Mouse (Mus musculus) hindbrain, embryonic 11.5 days (tissue): ENCODE results near the gene BC030499. TPM values are rescaled to one million over a fixed set of nuclear protein-coding genes. Genes with fewer than 3 reads are reported as not detected.

Source experiments
- ATAC-seq: fragments of 200-750 bp; cut with Nextera tagmentation; 2 replicates; pipeline ENCODE4 v1.8.0; 2017; ENCODE audit warnings: mild to moderate bottlenecking, moderate TSS enrichment, moderate library complexity; ENCODE audit not compliant: low FRiP score
- DNase-seq: peaks from one replicate; pipeline ENCODE4 v3.0.0-alpha.2; 2015; ENCODE audit warnings: low spot score
- H3K27ac ChIP-seq: fragments of 300-500 bp; sonication (generic); 2 replicates; pipeline ENCODE4 v1.5.1; 2014; ENCODE audit warnings: mild to moderate bottlenecking, low read depth, low read length
- H3K27me3 ChIP-seq: fragments of 300-500 bp; sonication (generic); 2 replicates; pipeline ENCODE4 v1.6.1; 2014; ENCODE audit warnings: mild to moderate bottlenecking, low read length, moderate library complexity, mixed read lengths; ENCODE audit not compliant: control insufficient read depth, insufficient read depth
- H3K36me3 ChIP-seq: fragments of 300-500 bp; sonication (generic); 2 replicates; pipeline ENCODE4 v1.6.1; 2014; ENCODE audit warnings: mild to moderate bottlenecking, low read length, moderate library complexity, mixed read lengths; ENCODE audit not compliant: control insufficient read depth, insufficient read depth
- H3K4me1 ChIP-seq: fragments of 300-500 bp; sonication (generic); replicated peaks from 2 replicates; pipeline ENCODE4 v1.6.1; 2014; ENCODE audit warnings: low read length, mixed read lengths; ENCODE audit not compliant: control insufficient read depth, insufficient read depth
- H3K4me2 ChIP-seq: fragments of 300-500 bp; sonication (generic); replicated peaks from 2 replicates; pipeline ENCODE4 v1.6.1; 2014; ENCODE audit warnings: mild to moderate bottlenecking, low read depth, low read length
- H3K4me3 ChIP-seq: fragments of 300-500 bp; sonication (generic); 2 replicates; pipeline ENCODE4 v1.5.1; 2014; ENCODE audit warnings: low read depth, low read length
- H3K9ac ChIP-seq: fragments of 300-500 bp; sonication (generic); 2 replicates; pipeline ENCODE4 v1.6.1; 2014; ENCODE audit warnings: low read depth, low read length
- H3K9me3 ChIP-seq: fragments of 300-500 bp; sonication (generic); 2 replicates; pipeline ENCODE4 v1.6.1; 2016; ENCODE audit warnings: low read length; ENCODE audit not compliant: control insufficient read depth
- WGBS: fragments of 180-500 bp; shearing (Covaris S2); extraction: QIAGEN DNeasy Blood & Tissue Kit; methylation state at CpG from one replicate; pipeline ENCODE4 v1.1.7; 2014; 5-methylcytosine and 5-hydroxymethylcytosine counted together
- polyA plus RNA-seq: library from polyadenylated mRNA; unstranded; fragments of >200 nt; fragmentation: Nextera tagmentation; extraction: Ambion mirVana; gene quantifications from 2 replicates; pipeline ENCODE4 v1.2.1, GENCODE M21; 2014

BC030499 gene
- 0.11 and 0.20 TPM in 2 replicates for polyA plus RNA-seq

DNA sequence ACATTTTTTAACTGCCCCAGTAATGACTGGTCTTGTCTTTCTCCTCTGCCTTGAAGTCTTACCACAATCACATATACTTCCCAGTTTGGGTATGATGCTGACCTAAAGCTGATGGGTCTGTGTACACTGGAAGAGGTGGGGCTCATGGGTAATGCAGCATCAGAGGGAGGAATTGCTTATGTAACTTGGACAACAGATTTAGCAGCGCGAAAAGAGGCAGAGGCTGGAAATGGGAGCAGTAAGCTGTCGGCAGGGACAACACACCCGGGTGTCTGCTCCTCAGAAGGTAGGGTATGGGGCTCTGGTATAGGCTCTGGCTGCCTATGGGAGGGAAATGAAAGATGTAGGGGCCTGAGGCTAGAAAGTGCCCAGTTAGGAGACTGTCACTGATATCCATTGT lies at the start of gene BC030499:
Gene BC030499, plus strand, starts transcription at position 188 of the 400 bp plus-strand sequence.
- Histone ChIP-seq H3K4me2 (no peak within 1 kb of the TSS), H3K4me1 (no peaks in the 10 kb centered on the region), H3K27ac (no peak within 1 kb of the TSS), H3K4me3 (no peak within 1 kb of the TSS), H3K36me3 (peaks cover 20% of the 10 kb centered on the region; the same call in 1 of the 2 replicates), H3K9ac (no peak within 1 kb of the TSS), H3K27me3 (no peaks in the 10 kb centered on the region), H3K9me3 (no peaks in the 10 kb centered on the region)
- WGBS = 95% methylated on average over 4 of the region's 4 CpGs
- ATAC-seq (no peak), DNase-seq (no peak)

GRCm38 (mm10) chr11:78245261-78245626 lies 45.4 kb upstream of the BC030499 start:
- Histone ChIP-seq H3K9me3 (no peaks in the 10 kb centered on the region), H3K4me2 (peak overlapping the region; percentile 42), H3K4me3 (peak overlapping the region; percentile 99), H3K27me3 (no peaks in the 10 kb centered on the region), H3K27ac (peak overlapping the region; percentile 86; the same call in 1 of the 2 replicates), H3K9ac (peak overlapping the region; percentile 96), H3K36me3 (no peaks in the 10 kb centered on the region), H3K4me1 (peaks cover 3% of the 10 kb centered on the region; the same call in 1 of the 2 replicates)
- DNase-seq (no peak), ATAC-seq (no peak)
- WGBS = 2% methylated on average over 19 of the region's 19 CpGs

- peak within 1 kb of the TSS; percentile 96 for H3K9ac ChIP-seq
- H3K27ac ChIP-seq = peak within 1 kb of the TSS; percentile 86
- H3K4me2 ChIP-seq = peak within 1 kb of the TSS; percentile 42
- no peaks in the 10 kb centered on the region for H3K36me3 ChIP-seq
- H3K9me3 ChIP-seq = no peaks in the 10 kb centered on the region
- DNase-seq (peak; percentile 94), ATAC-seq (peak; percentile 97)
- WGBS = under 1% methylated on average over 50 of the region's 50 CpGs
- H3K27me3 ChIP-seq = no peaks in the 10 kb centered on the region
- peak within 1 kb of the TSS; percentile 99 for H3K4me3 ChIP-seq
- H3K4me1 ChIP-seq = peaks cover 3% of the 10 kb centered on the region; the same call in 1 of the 2 replicates
Observed at GRCm38 (mm10) chr11:78245627-78246317, 44.9 kb upstream of the BC030499 start, which contains the start of the genes Sdf2 and Supt6. Sdf2 (plus strand) TSS chr11:78245746. Supt6 (minus strand) TSS chr11:78245987.

DNA sequence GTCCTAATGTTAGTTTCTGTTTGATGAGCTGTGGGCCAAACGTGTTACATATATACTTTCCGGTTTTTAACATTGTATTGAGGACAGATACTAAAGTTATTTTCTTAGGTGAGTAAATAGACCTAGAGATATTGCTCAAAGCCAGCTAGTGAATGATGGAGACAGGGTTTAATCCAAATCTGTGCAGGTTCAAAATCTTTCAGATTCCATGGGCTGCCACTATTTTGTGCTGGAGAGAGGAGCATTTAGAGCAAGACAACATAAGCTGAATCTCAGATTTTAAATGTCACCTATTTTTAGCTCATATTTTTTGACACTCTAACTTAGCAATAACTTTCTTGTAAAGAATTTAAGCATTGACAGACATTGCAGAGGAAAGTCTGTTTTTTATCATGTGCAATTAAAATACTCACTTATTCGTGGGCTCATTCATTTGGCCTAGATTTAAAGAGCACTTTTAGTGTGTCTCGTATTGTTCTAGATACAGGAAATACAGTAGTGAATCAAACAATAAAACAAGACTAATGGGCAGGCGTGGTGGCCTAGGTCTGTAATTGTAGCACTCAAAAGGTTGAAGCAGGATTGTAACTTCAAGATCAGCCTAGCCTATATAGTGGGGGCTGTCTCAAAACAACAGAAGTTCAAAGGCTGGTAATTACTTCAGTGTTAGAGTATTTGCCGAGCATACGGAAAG lies 44.2 kb upstream of the BC030499 start:
- ATAC-seq (no peak), DNase-seq (no peak)
- no peaks in the 10 kb centered on the region for H3K27me3 ChIP-seq
- no peak overlapping the region; the same call in 1 of the 2 replicates for H3K9ac ChIP-seq
- peaks cover 3% of the 10 kb centered on the region; the same call in 1 of the 2 replicates for H3K4me1 ChIP-seq
- no peaks in the 10 kb centered on the region for H3K9me3 ChIP-seq
- H3K27ac ChIP-seq = peak overlapping the region; percentile 86; the same call in 1 of the 2 replicates
- H3K36me3 ChIP-seq = no peaks in the 10 kb centered on the region
- WGBS = 54% methylated on average over 7 of the region's 7 CpGs
- peak overlapping the region; percentile 99 for H3K4me3 ChIP-seq
- peak overlapping the region; percentile 42 for H3K4me2 ChIP-seq

DNA sequence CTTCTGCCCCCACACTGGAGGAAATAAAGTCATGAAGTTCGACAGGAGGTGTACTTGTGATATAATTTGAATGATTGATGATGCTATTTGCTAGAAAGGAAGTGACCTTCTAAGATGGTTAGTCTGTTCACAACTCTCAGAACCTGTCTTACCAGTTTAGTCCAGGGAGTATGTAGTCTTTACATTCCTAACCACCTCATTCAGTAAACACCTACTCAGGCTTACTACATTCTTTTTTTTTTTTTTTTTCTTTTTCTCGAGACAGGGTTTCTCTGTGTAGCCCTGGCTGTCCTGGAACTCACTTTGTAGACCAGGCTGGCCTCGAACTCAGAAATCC lies 43.7 kb upstream of the BC030499 start:
- no peak for DNase-seq
- WGBS = 70% methylated on average over 3 of the region's 3 CpGs
- Histone ChIP-seq H3K9ac (no peak overlapping the region), H3K27me3 (no peaks in the 10 kb centered on the region), H3K9me3 (no peaks in the 10 kb centered on the region), H3K36me3 (no peaks in the 10 kb centered on the region), H3K27ac (no peak overlapping the region), H3K4me3 (peak overlapping the region; percentile 99; the same call in 1 of the 2 replicates), H3K4me2 (peak overlapping the region; percentile 42; the same call in 1 of the 2 replicates), H3K4me1 (peaks cover 3% of the 10 kb centered on the region; the same call in 1 of the 2 replicates)
- ATAC-seq = no peak

DNA sequence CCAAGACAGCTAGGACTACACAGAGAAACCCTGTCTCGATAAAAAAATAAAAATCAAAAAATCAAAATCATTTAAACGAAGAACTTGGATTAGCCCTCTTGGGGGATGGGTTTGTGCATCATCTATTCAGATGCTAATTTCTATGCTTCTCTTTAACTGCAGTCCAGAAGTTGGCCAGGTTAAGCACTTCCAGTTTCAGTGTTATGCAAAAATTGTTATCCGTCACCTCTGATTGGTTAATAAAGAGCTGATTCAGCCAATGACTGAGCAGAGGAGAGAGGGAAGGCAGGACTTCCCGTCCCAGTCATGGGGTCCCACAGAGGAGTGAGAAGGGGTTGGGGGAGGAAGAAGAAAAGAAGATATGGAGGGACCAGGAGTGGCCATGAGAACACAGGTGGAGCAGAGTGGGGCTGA lies 42.9 kb upstream of the BC030499 start:
- Histone ChIP-seq H3K27ac (no peak overlapping the region), H3K4me2 (peak overlapping the region; percentile 6; the same call in 1 of the 2 replicates), H3K9ac (no peak overlapping the region), H3K4me3 (no peak overlapping the region), H3K27me3 (no peaks in the 10 kb centered on the region), H3K4me1 (peaks cover 3% of the 10 kb centered on the region; the same call in 1 of the 2 replicates), H3K9me3 (no peaks in the 10 kb centered on the region), H3K36me3 (peaks cover 5% of the 10 kb centered on the region; the same call in 1 of the 2 replicates)
- WGBS = 65% methylated on average over 4 of the region's 4 CpGs
- ATAC-seq (no peak), DNase-seq (no peak)

- WGBS = 100% methylated on average over 1 of the region's 1 CpGs
- H3K4me1 ChIP-seq = no peaks in the 10 kb centered on the region
- DNase-seq = no peak
- ATAC-seq = no peak
- H3K4me3 ChIP-seq = no peak overlapping the region
- H3K27ac ChIP-seq = no peak overlapping the region
- H3K36me3 ChIP-seq = peaks cover 8% of the 10 kb centered on the region
- no peak overlapping the region for H3K9ac ChIP-seq
- no peaks in the 10 kb centered on the region for H3K9me3 ChIP-seq
- no peak overlapping the region for H3K4me2 ChIP-seq
- 0 out of 2 replicates have a peak, but pooled peaks cover 2% of the 10 kb centered on the region for H3K27me3 ChIP-seq
Observed at GRCm38 (mm10) chr11:78256618-78257017, 34.0 kb upstream of the BC030499 start.

DNA sequence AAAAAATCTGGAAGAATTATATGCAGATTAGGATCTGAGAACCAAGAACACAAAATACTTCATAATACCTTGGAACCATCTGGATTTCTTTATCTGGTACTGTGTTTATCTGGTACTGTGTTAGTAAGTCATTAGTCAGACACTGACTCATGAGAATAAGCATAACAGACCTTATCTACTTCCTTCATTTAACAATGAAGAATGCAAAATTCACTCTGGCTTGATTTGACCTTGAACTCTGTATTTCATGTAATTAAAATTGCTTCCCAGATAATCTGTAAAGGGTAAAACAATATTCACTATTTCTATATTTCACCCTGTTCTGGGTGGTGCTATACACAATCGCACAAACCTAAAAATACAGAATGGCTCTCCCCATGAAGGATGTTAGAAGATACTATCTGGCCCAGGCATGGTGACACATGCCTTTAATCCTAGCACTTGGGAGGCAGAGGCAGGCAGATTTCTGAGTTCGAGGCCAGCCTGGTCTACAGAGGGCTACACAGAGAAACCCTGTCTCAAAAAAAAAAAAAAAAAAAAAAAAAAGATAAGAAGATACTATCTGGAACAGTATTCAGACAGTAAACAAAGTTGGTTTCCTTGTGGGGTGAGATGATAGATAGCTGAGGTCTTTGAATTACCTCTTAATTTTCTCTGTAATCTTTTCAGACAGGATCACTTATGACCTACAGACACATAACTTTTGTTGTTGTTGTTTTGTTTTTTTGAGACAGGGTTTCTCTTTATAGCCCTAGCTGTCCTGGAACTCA lies 30.0 kb upstream of the BC030499 start:
- no peak overlapping the region for H3K9ac ChIP-seq
- no peak for DNase-seq
- ATAC-seq = 0 out of 2 replicates have a peak, but pooled peaks have one; percentile 2
- H3K27ac ChIP-seq = no peak overlapping the region
- WGBS = 100% methylated on average over 2 of the region's 2 CpGs
- H3K4me1 ChIP-seq = no peaks in the 10 kb centered on the region
- H3K36me3 ChIP-seq = peaks cover 8% of the 10 kb centered on the region
- peak overlapping the region; percentile 85 for H3K4me3 ChIP-seq
- 0 out of 2 replicates have a peak, but pooled peaks cover 2% of the 10 kb centered on the region for H3K27me3 ChIP-seq
- H3K4me2 ChIP-seq = no peak overlapping the region
- no peaks in the 10 kb centered on the region for H3K9me3 ChIP-seq
